In genomic region chr17:29268682-29269348, GRCm38 (mm10) we compare ENCODE assay signal across 8 mouse cellular contexts. TPM values are rescaled to one million over a fixed set of nuclear protein-coding genes. Genes with fewer than 3 reads are reported as not detected.
A peak's percentile ranks its signal among the peaks of the same experiment; 100 is the strongest.
DNase-seq lines count a peak whose midpoint lies in the region; ATAC-seq lines count a peak whose summit lies in the region.

BC004004 (plus strand) TSS chr17:29268788.

- peak within 1 kb of the TSS; percentile 94 for H3K9ac ChIP-seq in heart, embryonic 13.5 days
- H3K9ac ChIP-seq in liver, embryonic 12.5 days = peak within 1 kb of the TSS; percentile 95
- H3K9ac ChIP-seq in stomach, embryonic 15.5 days = peak within 1 kb of the TSS; percentile 97

- peak; percentile 95 for DNase-seq in CD4-positive helper T cell, adult 2 months (ENCODE audit: low read depth, low spot score)
- peak; percentile 85 for DNase-seq in brain, embryonic 18.5 days (ENCODE audit: low read depth, low spot score)
- peak; percentile 97 for DNase-seq in kidney, postnatal 10 days
- peak; percentile 94 to 96 for DNase-seq in natural killer cell, adult 2 months (ENCODE audit: low spot score in 2 of 2)

- H3K4me2 ChIP-seq in heart, embryonic 13.5 days = peak within 1 kb of the TSS; percentile 81
- H3K4me2 ChIP-seq in liver, embryonic 12.5 days = peak within 1 kb of the TSS; percentile 84
- H3K4me2 ChIP-seq in stomach, embryonic 15.5 days = peak within 1 kb of the TSS; percentile 69

- peaks cover 33% of the 10 kb centered on the region for H3K4me1 ChIP-seq in heart, embryonic 13.5 days
- H3K4me1 ChIP-seq in liver, embryonic 12.5 days = peaks cover 47% of the 10 kb centered on the region
- H3K4me1 ChIP-seq in stomach, embryonic 15.5 days = peaks cover 14% of the 10 kb centered on the region

- no peaks in the 10 kb centered on the region for H3K9me3 ChIP-seq in heart, embryonic 13.5 days
- no peaks in the 10 kb centered on the region for H3K9me3 ChIP-seq in liver, embryonic 12.5 days (replicated peaks)
- no peaks in the 10 kb centered on the region for H3K9me3 ChIP-seq in stomach, embryonic 15.5 days

- H3K4me3 ChIP-seq in heart, embryonic 13.5 days = peak within 1 kb of the TSS; percentile 86
- peak within 1 kb of the TSS; percentile 85 for H3K4me3 ChIP-seq in liver, embryonic 12.5 days
- H3K4me3 ChIP-seq in stomach, embryonic 15.5 days (replicated peaks) = peak within 1 kb of the TSS; percentile 89

- H3K36me3 ChIP-seq in heart, embryonic 13.5 days = no peaks in the 10 kb centered on the region
- no peaks in the 10 kb centered on the region for H3K36me3 ChIP-seq in liver, embryonic 12.5 days
- no peaks in the 10 kb centered on the region for H3K36me3 ChIP-seq in stomach, embryonic 15.5 days

- peak within 1 kb of the TSS; percentile 93 for H3K27ac ChIP-seq in heart, embryonic 13.5 days (replicated peaks)
- H3K27ac ChIP-seq in liver, embryonic 12.5 days = peak within 1 kb of the TSS; percentile 97
- H3K27ac ChIP-seq in stomach, embryonic 15.5 days = peak within 1 kb of the TSS; percentile 98

- ATAC-seq in erythroid progenitor cell, adult 5-6 weeks (replicated peaks; ENCODE audit: low FRiP score, poor library complexity, severe bottlenecking) = peak; percentile 92
- ATAC-seq in heart, embryonic 13.5 days (ENCODE audit: extremely low read depth, insufficient number of reproducible peaks, low FRiP score, low TSS enrichment) = peak; percentile 82
- peak; percentile 91 for ATAC-seq in liver, embryonic 12.5 days
- ATAC-seq in stomach, embryonic 15.5 days (ENCODE audit: insufficient read depth, low FRiP score, low read depth) = peak; percentile 91

- no peaks in the 10 kb centered on the region for H3K27me3 ChIP-seq in heart, embryonic 13.5 days (replicated peaks)
- no peaks in the 10 kb centered on the region for H3K27me3 ChIP-seq in liver, embryonic 12.5 days (replicated peaks)
- no peaks in the 10 kb centered on the region for H3K27me3 ChIP-seq in stomach, embryonic 15.5 days (replicated peaks)

- under 1% methylated on average over 52 of the region's 63 CpGs for WGBS in heart, embryonic 13.5 days
- WGBS in liver, embryonic 12.5 days (ENCODE audit: insufficient replicate concordance) = under 1% methylated on average over 63 of the region's 63 CpGs
- WGBS in stomach, embryonic 15.5 days = under 1% methylated on average over 60 of the region's 63 CpGs

RNA-seq across cellular contexts. Expression of gene BC004004, which starts in this region (rescaled TPM):
- total RNA-seq in erythroid progenitor cell, adult 5-6 weeks (2015; ENCODE audit: low replicate concordance) = 24.7 and 32.8 TPM in 2 replicates
- total RNA-seq in erythroid progenitor cell, adult 5-6 weeks (2017; ENCODE audit: low replicate concordance) = 29.2 and 38.0 TPM in 2 replicates
- polyA plus RNA-seq in heart, embryonic 13.5 days (2015; fragmentation: Nextera tagmentation; extraction: Ambion mirVana) = 85.0 and 91.9 TPM in 2 replicates
- 51.5 and 54.6 TPM in 2 replicates for polyA plus RNA-seq in liver, embryonic 12.5 days (2016; fragmentation: Nextera tagmentation; extraction: Ambion mirVana)
- polyA plus RNA-seq in stomach, embryonic 15.5 days (2015; fragmentation: Nextera tagmentation; extraction: Ambion mirVana) = 81.6 and 87.1 TPM in 2 replicates

Comparison
In these comparisons a context has a peak if more than half of its experiments do, and no peak if none do; other contexts are left out.
1. Peak in every context shown above with its lines: DNase-seq, ATAC-seq, H3K4me3 ChIP-seq and H3K27ac ChIP-seq.